Mouse (Mus musculus): Measurements from ENCODE around the gene Zup1. TPM values are rescaled to one million over a fixed set of nuclear protein-coding genes. Genes with fewer than 3 reads are reported as not detected.
A peak's percentile ranks its signal among the peaks of the same experiment; 100 is the strongest.
"Not testable (repeated sequence)": the region's sequence is repeated elsewhere in the genome, so short reads cannot be mapped to it uniquely, and the experiment has no call there.

Gene Zup1
- 11.6 and 12.8 TPM in 2 replicates for polyA plus RNA-seq (2015; fragmentation: Nextera tagmentation; extraction: Ambion mirVana)

DNA sequence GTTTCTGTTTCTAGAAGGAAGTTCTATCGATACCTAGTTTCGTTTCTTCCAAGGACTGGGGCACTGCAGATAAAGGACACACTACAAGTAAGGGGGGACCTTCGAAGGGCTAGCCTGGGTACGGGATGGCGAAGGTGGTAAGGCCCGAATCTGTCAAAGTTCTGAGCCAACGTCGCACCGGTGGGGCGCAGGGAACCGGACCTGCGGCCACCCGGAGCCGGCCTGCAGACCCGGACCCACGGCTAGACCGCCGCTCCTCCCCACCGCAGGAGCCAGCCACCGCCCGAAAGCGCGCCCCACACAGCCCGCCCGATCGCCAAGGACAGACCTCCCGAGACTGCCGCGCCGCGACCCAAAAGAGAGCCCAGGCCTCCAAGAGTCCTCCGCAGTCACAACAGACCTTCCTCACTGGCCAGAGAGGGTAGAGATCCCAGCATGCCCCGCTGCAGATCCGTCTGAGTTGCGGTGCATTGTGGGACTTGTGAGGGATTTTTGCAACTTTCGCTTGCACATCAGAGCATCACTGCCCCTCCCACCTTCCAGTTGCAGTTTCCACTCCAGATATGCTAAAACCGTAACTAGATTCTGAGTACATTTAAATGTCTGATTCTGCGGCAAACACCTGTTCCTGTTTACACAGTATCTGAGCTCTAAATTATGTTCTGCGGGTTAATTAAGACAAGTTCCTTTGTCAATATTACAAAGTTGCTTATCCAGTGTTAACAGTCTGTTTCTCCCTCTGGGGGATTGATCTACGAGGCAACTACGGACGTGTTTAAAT, at the start of gene Zup1:
Zup1 (minus strand) TSS at position 467 of the 781 bp plus-strand sequence.
- peaks cover 17% of the 10 kb centered on the region for H3K4me1 ChIP-seq
- peak; percentile 70 for ATAC-seq (ENCODE audit: extremely low read depth, insufficient number of reproducible peaks, low FRiP score, low TSS enrichment)
- H3K36me3 ChIP-seq: peaks cover 19% of the 10 kb centered on the region
- peak within 1 kb of the TSS; percentile 89 for H3K27ac ChIP-seq (replicated peaks)
- peak within 1 kb of the TSS; percentile 68 for H3K4me2 ChIP-seq
- no peaks in the 10 kb centered on the region for H3K27me3 ChIP-seq (replicated peaks)
- 3% methylated on average over 42 of the region's 42 CpGs for WGBS
- H3K4me3 ChIP-seq: peak within 1 kb of the TSS; percentile 92
- H3K9me3 ChIP-seq: no peaks in the 10 kb centered on the region
- H3K9ac ChIP-seq: peak within 1 kb of the TSS; percentile 99

DNA sequence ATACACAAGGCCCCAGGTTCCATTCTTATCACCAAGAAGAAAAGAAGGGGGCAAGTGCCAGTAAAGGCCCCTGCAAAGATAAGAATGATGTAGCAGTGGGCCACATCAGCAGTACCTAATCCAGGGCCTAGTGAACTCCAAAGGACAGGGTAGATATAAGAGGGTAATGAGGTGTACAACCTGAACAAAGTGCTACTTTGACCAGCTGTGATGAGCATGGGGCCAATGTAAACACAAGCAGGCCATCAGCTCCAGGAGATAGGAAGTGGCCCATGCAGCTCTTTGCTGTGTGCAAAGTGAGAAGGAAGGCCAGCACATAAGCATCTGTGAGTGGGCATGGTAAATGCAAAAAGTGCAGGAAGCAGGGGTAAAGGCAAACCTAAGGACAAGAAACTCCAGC, 47.3 kb upstream of the Zup1 start:
- Histone ChIP-seq H3K4me2 (no peak overlapping the region), H3K27ac (replicated peaks) (no peak overlapping the region), H3K36me3 (peaks cover 96% of the 10 kb centered on the region), H3K9me3 (no peaks in the 10 kb centered on the region), H3K4me1 (no peaks in the 10 kb centered on the region), H3K4me3 (no peak overlapping the region), H3K9ac (no peak overlapping the region), H3K27me3 (replicated peaks) (no peaks in the 10 kb centered on the region)
- no peak for ATAC-seq (ENCODE audit: extremely low read depth, insufficient number of reproducible peaks, low FRiP score, low TSS enrichment)

DNA sequence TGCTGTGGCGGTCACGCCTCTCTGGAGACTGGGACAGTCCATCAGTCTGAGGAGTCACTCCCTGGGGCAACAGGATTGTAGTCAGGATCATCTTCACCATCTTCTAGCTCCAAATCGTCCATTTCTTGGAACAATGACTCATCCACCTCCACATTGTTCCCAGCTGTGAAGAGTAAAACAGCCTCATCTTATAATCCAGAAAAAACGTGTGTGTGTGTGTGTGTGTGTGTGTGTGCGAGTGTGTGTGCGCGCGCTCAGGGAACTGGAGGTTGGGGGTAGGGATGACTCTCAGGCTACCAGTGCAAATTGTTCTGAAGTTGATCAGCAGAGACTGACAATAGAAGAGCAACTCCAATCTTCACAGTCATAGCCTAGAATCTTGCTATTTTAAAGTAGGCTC, 45.6 kb upstream of the Zup1 start:
- ATAC-seq (ENCODE audit: extremely low read depth, insufficient number of reproducible peaks, low FRiP score, low TSS enrichment); H3K4me1 ChIP-seq; H3K27me3 ChIP-seq (replicated peaks); H3K27ac ChIP-seq (replicated peaks); H3K9ac ChIP-seq; H3K9me3 ChIP-seq; H3K4me2 ChIP-seq; H3K4me3 ChIP-seq: not testable (repeated sequence)
- H3K36me3 ChIP-seq: peaks cover 96% of the 10 kb centered on the region
- 86% methylated on average over 6 of the region's 8 CpGs for WGBS

DNA sequence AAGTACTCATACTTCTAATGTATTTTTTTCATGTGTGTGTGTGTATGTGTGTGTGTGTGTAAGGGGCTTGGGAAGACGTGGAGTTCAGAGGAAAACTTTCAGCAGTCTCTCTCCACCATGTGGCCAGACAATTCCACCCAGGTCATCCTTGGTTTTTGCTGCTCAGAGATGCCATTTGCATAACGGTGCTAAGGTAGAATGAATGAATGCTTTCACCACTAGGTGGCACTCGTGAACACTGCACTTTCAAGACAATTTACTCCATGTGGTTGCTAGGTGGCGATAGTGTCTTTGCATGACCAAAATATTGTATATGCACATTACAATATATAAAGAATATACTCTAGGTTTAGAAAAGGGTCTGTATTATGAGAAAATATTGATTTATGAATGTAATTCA, 35.7 kb upstream of the Zup1 start:
- Histone ChIP-seq H3K9me3 (no peaks in the 10 kb centered on the region), H3K27ac (replicated peaks) (no peak overlapping the region), H3K4me2 (no peak overlapping the region), H3K9ac (no peak overlapping the region), H3K27me3 (replicated peaks) (no peaks in the 10 kb centered on the region), H3K36me3 (peaks cover 15% of the 10 kb centered on the region), H3K4me1 (no peaks in the 10 kb centered on the region), H3K4me3 (no peak overlapping the region)
- 21% methylated on average over 4 of the region's 4 CpGs for WGBS
- no peak for ATAC-seq (ENCODE audit: extremely low read depth, insufficient number of reproducible peaks, low FRiP score, low TSS enrichment)

DNA sequence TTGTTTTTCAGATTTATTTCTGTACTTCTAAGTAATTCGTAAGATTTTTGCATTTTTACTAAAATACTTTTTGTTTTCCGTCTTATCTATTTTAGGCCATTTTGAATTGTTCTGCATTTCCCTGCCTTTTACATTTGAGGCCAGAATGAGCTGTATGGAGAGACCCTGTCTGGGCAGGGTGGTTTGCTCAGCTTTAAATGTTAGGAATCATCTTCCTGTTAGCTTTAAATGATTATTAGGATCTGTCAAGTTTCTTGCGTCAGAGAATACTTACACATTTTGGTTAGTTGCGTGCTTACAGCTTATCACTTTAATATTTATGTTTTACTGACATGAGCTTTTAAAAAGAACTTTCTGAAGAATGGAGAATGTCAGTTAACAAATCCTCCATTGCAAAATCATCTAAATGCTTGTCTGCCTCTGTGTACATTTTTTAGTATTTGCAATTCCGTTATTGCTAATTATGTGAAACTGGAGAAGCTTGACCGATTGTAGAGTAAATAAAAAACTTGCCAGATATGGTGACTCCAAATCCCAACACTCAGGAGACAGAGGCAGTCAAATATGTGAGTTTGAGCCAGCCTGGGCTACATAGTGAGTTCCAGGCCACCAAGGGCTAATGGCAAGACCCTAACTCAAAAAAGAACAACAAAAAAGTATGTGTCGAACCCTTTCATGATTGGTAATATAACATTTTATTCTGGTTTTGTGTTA, 23.9 kb upstream of the Zup1 start:
- H3K4me1 ChIP-seq: no peaks in the 10 kb centered on the region
- H3K9me3 ChIP-seq: peaks cover 7% of the 10 kb centered on the region; the same call in 1 of the 2 replicates
- no peak overlapping the region for H3K4me3 ChIP-seq
- no peak for ATAC-seq (ENCODE audit: extremely low read depth, insufficient number of reproducible peaks, low FRiP score, low TSS enrichment)
- 79% methylated on average over 7 of the region's 7 CpGs for WGBS
- no peaks in the 10 kb centered on the region for H3K36me3 ChIP-seq
- no peaks in the 10 kb centered on the region for H3K27me3 ChIP-seq (replicated peaks)
- H3K9ac ChIP-seq: no peak overlapping the region
- H3K4me2 ChIP-seq: no peak overlapping the region
- H3K27ac ChIP-seq (replicated peaks): no peak overlapping the region

DNA sequence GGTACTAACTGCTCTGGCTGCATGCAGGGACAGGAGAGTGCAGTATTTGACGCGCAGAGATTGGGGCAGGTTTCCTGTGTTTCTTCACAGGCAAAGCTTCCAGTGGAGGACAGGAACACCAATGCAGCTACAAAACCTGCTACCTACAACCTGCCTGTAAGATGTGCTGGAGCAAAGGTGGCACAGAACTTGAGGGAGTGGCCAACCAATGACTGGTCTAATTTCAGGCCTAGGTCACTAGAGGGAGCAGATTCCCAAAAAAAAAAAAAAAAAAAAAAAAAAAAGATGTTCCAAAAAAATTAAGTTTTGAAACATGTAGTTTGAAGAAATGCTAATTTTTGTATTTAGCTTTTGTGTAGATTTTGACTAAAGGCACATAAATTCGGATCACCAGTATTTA, 1.4 kb upstream of the Zup1 start:
- Histone ChIP-seq H3K4me1 (peaks cover 17% of the 10 kb centered on the region), H3K27ac (replicated peaks) (no peak overlapping the region), H3K9me3 (no peaks in the 10 kb centered on the region), H3K27me3 (replicated peaks) (no peaks in the 10 kb centered on the region), H3K4me2 (no peak overlapping the region), H3K36me3 (peaks cover 16% of the 10 kb centered on the region), H3K9ac (no peak overlapping the region), H3K4me3 (no peak overlapping the region)
- WGBS: 64% methylated on average over 3 of the region's 3 CpGs
- no peak for ATAC-seq (ENCODE audit: extremely low read depth, insufficient number of reproducible peaks, low FRiP score, low TSS enrichment)

DNA sequence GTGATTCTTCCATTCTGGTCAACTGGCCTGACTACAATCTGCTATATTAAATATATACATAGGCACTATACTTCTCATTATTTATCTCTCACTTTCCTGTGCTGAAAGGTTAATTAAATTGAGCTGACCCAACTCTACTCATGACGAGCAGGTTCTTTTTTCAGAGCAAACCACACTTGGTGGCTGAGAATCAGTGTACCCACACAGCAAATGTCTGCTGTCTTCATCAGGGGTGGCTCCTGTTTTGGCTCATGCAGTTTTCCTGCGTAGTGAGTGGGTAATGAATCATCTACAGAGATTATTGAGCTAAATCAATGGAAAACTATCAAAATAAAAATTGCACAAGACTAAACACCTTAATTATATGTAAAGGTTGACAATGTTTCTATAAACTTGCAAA, 4.7 kb downstream of the Zup1 start:
- H3K27ac ChIP-seq (replicated peaks): no peak overlapping the region
- WGBS: 78% methylated on average over 2 of the region's 2 CpGs
- peaks cover 54% of the 10 kb centered on the region for H3K36me3 ChIP-seq
- ATAC-seq (ENCODE audit: extremely low read depth, insufficient number of reproducible peaks, low FRiP score, low TSS enrichment): no peak
- H3K4me3 ChIP-seq: no peak overlapping the region
- no peaks in the 10 kb centered on the region for H3K27me3 ChIP-seq (replicated peaks)
- H3K4me2 ChIP-seq: no peak overlapping the region
- H3K9ac ChIP-seq: no peak overlapping the region
- no peaks in the 10 kb centered on the region for H3K9me3 ChIP-seq
- H3K4me1 ChIP-seq: peaks cover 17% of the 10 kb centered on the region

DNA sequence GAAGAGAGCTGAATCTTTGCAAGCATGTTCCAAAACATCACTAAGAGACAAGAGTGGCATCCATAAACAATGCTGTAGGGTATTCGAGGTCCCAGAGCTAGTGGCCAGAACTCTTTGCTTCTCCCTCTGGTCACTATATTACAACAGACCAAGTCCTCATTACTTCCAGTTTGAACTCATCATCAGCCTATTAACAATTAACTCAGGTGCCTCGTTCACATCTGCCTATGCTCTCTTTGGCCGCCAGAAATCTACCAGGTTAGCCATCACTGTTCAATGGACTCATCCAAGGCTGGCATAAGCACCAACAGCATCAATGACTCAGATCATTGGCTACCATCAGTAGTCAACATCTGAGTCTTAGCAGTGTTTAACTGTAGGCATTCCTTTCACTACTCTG, 5.7 kb downstream of the Zup1 start:
- Histone ChIP-seq H3K27ac (replicated peaks) (no peak overlapping the region), H3K4me3 (no peak overlapping the region), H3K27me3 (replicated peaks) (no peaks in the 10 kb centered on the region), H3K9me3 (no peaks in the 10 kb centered on the region), H3K9ac (no peak overlapping the region), H3K4me1 (peaks cover 14% of the 10 kb centered on the region), H3K36me3 (peaks cover 64% of the 10 kb centered on the region), H3K4me2 (no peak overlapping the region)
- WGBS: 86% methylated on average over 3 of the region's 3 CpGs
- ATAC-seq (ENCODE audit: extremely low read depth, insufficient number of reproducible peaks, low FRiP score, low TSS enrichment): no peak

DNA sequence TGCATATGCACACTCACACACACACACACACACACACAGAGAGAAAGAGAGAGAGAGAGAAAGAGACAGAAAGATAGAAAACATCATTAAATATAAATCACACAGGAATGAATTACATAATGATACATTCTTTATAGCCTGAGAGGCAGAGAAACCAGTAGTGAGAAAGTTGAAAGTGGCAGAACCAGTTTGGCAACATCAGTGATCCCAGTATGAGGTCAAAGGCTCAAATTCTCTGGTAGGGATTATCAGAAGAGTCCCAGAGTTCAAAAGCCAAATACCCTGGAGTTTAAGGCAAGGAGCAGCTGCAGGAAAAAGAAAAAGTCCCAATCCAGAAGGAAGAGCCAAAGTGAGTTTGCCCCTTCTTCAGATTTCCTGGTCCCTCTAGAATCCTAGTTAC, 10.4 kb downstream of the Zup1 start:
- peaks cover 84% of the 10 kb centered on the region for H3K36me3 ChIP-seq
- no peaks in the 10 kb centered on the region for H3K27me3 ChIP-seq (replicated peaks)
- H3K9me3 ChIP-seq: no peaks in the 10 kb centered on the region
- no peak overlapping the region for H3K27ac ChIP-seq (replicated peaks)
- no peak for ATAC-seq (ENCODE audit: extremely low read depth, insufficient number of reproducible peaks, low FRiP score, low TSS enrichment)
- H3K4me2 ChIP-seq: no peak overlapping the region
- H3K4me3 ChIP-seq: no peak overlapping the region
- no peaks in the 10 kb centered on the region for H3K4me1 ChIP-seq
- no peak overlapping the region for H3K9ac ChIP-seq

DNA sequence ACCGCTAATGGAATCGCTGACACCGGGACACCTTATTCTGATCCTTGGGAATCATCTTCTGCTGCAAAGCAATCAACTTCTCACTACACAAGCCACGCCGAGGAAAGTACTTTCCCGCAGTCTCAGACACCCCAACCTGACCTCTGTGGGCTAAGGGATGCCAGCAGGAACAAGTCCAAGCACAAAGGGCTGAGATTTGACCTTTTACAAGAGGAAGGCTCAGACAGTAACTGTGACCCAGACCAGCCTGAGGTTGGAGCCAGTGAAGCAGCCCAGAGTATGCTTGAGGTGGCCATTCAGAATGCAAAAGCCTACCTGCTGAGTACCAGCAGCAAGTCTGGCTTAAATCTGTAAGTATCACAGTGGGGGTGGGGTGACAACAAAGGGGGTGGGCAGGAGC, 45.6 kb downstream of the Zup1 start:
- Histone ChIP-seq H3K27ac (replicated peaks) (no peak overlapping the region), H3K4me3 (peak overlapping the region; percentile 52), H3K36me3 (no peaks in the 10 kb centered on the region), H3K9ac (peak overlapping the region; percentile 69), H3K4me2 (peak overlapping the region; percentile 74), H3K4me1 (no peaks in the 10 kb centered on the region), H3K27me3 (replicated peaks) (no peaks in the 10 kb centered on the region), H3K9me3 (no peaks in the 10 kb centered on the region)
- no peak for ATAC-seq (ENCODE audit: extremely low read depth, insufficient number of reproducible peaks, low FRiP score, low TSS enrichment)
- 4% methylated on average over 6 of the region's 6 CpGs for WGBS

DNA sequence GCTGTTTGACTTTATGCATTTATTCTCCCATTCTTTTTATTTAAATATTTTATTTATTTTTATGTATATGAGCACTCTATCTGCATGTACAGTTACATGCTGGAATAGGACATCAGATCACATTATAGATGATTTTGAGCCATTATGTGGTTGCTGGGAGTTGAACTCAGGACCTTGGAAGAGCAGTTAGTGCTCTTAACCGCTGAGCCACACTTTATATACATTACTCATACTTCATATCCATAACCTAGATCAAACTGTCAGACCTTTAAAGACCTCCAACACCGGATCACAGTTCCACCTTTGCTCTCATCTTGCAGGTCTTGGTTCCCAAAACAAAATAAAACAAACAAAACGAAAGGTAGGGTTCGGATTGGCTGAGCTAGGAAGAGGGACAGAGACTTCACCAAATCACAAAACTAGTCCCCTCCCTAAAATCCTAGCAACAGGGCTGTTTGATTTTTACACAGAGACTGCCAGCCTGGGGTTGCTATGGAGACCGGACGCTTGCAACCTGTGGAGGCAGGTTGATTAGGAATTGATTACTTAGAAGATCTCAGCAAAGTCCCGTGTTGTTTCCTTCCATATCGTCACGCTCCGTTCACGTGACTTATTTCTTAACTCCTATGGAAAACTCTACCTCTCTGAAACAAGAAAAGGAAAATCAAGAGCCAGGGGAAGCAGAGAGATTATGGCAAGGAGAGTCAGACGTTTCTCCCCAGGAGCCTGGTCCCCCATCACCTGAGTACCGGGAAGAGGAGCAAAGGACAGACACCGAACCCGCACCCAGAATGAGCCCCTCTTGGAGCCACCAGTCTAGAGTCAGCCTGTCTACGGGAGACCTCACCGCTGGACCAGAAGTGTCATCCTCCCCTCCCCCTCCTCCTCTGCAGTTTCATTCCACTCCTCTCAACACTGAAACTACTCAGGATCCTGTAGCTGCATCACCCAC, 46.3 kb downstream of the Zup1 start, which contains the start of gene Rsph4a:
Rsph4a (plus strand) TSS at position 582 of the 952 bp plus-strand sequence.
- Histone ChIP-seq H3K36me3 (no peaks in the 10 kb centered on the region), H3K4me3 (peak within 1 kb of the TSS; percentile 52), H3K4me1 (no peaks in the 10 kb centered on the region), H3K9ac (peak within 1 kb of the TSS; percentile 69), H3K9me3 (no peaks in the 10 kb centered on the region), H3K27ac (replicated peaks) (no peak within 1 kb of the TSS), H3K4me2 (peak within 1 kb of the TSS; percentile 74), H3K27me3 (replicated peaks) (no peaks in the 10 kb centered on the region)
- 6% methylated on average over 17 of the region's 17 CpGs for WGBS
- ATAC-seq (ENCODE audit: extremely low read depth, insufficient number of reproducible peaks, low FRiP score, low TSS enrichment): 0 out of 2 replicates have a peak, but pooled peaks have one; percentile 25

Measured in heart, embryonic 13.5 days (tissue).